Mouse (Mus musculus) spleen, adult 2 months (tissue): ENCODE data around the gene Olfr699.

Source experiments
- CTCF ChIP-seq: fragments of 200-500 bp; IDR thresholded peaks from 2 replicates; pipeline ENCODE4 v1.5.1; 2011; ENCODE audit warnings: mild to moderate bottlenecking, inconsistent platforms; ENCODE audit not compliant: insufficient read depth, insufficient read length, insufficient replicate concordance; ENCODE audit errors: extremely low read depth
- POLR2A ChIP-seq: fragments of 200-500 bp; IDR thresholded peaks from 2 replicates; pipeline ENCODE4 v1.6.1; 2011; ENCODE audit warnings: low read depth, low read length, inconsistent platforms

GRCm38 (mm10) chr7:106745811-106746210, 47.2 kb downstream of the Olfr699 start:
- no peak for TF ChIP-seq CTCF
- TF ChIP-seq POLR2A, result no peak
